Mouse (Mus musculus): ENCODE data around the gene Rab31. TPM values are rescaled to one million over a fixed set of nuclear protein-coding genes. Genes with fewer than 3 reads are reported as not detected.

Gene Rab31
- polyA plus RNA-seq, 1 experiment from 2014 or later, result 49.8 TPM

DNA sequence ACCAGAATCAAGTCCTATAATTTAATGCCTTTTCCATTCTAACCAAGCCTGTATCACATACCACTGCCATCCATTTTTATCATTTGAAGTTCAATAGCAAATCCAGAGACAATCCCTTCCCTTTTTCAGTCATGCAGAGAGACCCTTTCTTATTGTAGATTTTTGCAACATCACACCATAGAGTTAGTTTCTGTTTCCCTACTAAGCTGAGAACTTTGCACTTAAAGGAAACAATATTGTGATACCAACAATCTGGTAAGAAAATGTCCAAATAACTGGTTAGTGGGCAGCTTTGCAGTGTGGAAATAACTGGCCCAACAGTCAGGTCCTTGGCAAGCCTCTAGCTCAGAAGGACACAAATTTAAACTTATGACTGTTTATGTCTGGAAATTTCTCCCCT lies 167.7 kb downstream of the Rab31 start:
- Histone ChIP-seq H3K4me3 (replicated peaks) (no peak overlapping the region), H3K36me3 (no peaks in the 10 kb centered on the region)
- no peak for ATAC-seq (ENCODE audit: insufficient number of reproducible peaks, low FRiP score, low TSS enrichment, low read depth)

DNA sequence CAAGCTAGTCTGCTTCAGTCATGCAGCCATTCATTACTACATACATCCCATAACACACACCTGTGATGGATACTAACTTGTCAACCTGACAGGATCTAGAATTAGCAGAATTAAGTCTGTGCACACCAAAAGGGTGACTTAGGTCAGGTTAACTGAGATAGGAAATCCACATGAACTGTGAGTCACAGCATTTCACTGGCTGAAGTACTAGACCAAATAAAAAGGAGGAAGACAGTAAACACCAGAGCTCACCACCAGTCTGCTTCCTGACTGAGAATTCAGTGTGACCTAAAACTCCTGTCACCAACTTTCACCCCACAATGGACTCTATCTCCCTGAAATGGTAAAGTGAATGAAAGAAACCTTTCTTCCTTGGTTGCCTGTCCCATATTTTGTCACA lies 168.2 kb downstream of the Rab31 start:
- H3K9me3 ChIP-seq (replicated peaks), result no peaks in the 10 kb centered on the region
- no peak overlapping the region for H3K27ac ChIP-seq (replicated peaks)
- H3K27me3 ChIP-seq, result no peaks in the 10 kb centered on the region
- no peak overlapping the region for H3K4me2 ChIP-seq (replicated peaks)
- no peaks in the 10 kb centered on the region for H3K36me3 ChIP-seq
- H3K9ac ChIP-seq, result no peak overlapping the region
- H3K4me1 ChIP-seq, result peaks cover 38% of the 10 kb centered on the region
- ATAC-seq (ENCODE audit: insufficient number of reproducible peaks, low FRiP score, low TSS enrichment, low read depth), result no peak
- H3K4me3 ChIP-seq (replicated peaks), result no peak overlapping the region

More for the DNA sequence above, 167.7 kb downstream of the Rab31 start:
- Histone ChIP-seq H3K9ac (no peak overlapping the region), H3K27me3 (no peaks in the 10 kb centered on the region), H3K27ac (replicated peaks) (no peak overlapping the region), H3K9me3 (replicated peaks) (no peaks in the 10 kb centered on the region), H3K4me2 (replicated peaks) (no peak overlapping the region), H3K4me1 (peaks cover 43% of the 10 kb centered on the region)

Other genes with a start within 250 kb of the Rab31 start
- 2.0 and 2.8 TPM in 2 replicates for gene Tmem232, start 232.0 kb downstream of the Rab31 start, polyA plus RNA-seq (2015; fragmentation: Nextera tagmentation; extraction: Ambion mirVana)
- gene Vapa, start 159.2 kb downstream of the Rab31 start, polyA plus RNA-seq (2015; fragmentation: Nextera tagmentation; extraction: Ambion mirVana), result 187 and 192 TPM in 2 replicates
- 0.09 and 0.15 TPM in 2 replicates for gene Txndc2, start 130.6 kb downstream of the Rab31 start, polyA plus RNA-seq (2015; fragmentation: Nextera tagmentation; extraction: Ambion mirVana)
- 37.2 and 38.0 TPM in 2 replicates for gene Ppp4r1, start 9.8 kb upstream of the Rab31 start, polyA plus RNA-seq (2015; fragmentation: Nextera tagmentation; extraction: Ambion mirVana)
- gene Ralbp1, start 113.0 kb upstream of the Rab31 start, polyA plus RNA-seq (2015; fragmentation: Nextera tagmentation; extraction: Ambion mirVana), result 150 and 170 TPM in 2 replicates
- gene Twsg1, start 178.5 kb upstream of the Rab31 start, polyA plus RNA-seq (2015; fragmentation: Nextera tagmentation; extraction: Ambion mirVana), result 152 and 154 TPM in 2 replicates